Mouse (Mus musculus) G1E (cell line): ENCODE results near the gene Gm28047.

Experiments used
- CTCF ChIP-seq: IDR thresholded peaks from 2 replicates; pipeline ENCODE4 v1.5.1; 2012; ENCODE audit warnings: low read depth, low read length, inconsistent platforms, mixed read lengths
- GATA1 ChIP-seq: IDR thresholded peaks from 2 replicates; pipeline ENCODE4 v1.6.1; 2012; ENCODE audit warnings: borderline replicate concordance, low read length, inconsistent platforms, mixed read lengths
- GATA2 ChIP-seq: IDR thresholded peaks from 2 replicates; pipeline ENCODE4 v1.6.1; 2012; ENCODE audit warnings: low read depth, low read length, inconsistent platforms, borderline replicate concordance
- POLR2AphosphoS5 ChIP-seq: IDR thresholded peaks from 2 replicates; pipeline ENCODE4 v1.6.1; 2012; ENCODE audit warnings: low read depth, low read length, inconsistent platforms; ENCODE audit not compliant: insufficient replicate concordance
- TAL1 ChIP-seq: conservative IDR thresholded peaks from 2 replicates; pipeline ENCODE4 v1.6.1; 2012; ENCODE audit warnings: low read depth, low read length, inconsistent platforms, mixed read lengths

DNA sequence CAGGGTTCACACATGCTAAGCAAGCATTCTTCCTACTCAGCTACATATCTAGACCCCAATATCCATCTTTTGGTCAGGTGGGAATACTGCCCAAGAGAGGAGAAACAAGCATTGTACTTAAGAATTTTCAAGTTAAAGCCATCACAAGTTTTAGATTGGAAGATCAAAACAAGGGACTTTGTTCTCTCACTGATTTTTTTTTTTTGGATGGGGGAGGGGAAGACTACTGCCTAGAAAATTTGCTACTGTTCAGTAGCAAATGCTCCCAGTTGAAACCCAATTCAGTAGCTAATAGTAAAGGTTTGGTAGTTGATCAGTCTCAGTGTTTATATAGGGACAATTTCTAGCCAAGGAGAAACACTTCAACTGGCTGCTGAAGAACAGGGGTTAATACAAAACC lies 2.3 kb downstream of the Gm28047 start:
- no peak for TF ChIP-seq CTCF
- TF ChIP-seq GATA1 = no peak
- no peak for TF ChIP-seq GATA2
- TF ChIP-seq TAL1 = no peak
- no peak for TF ChIP-seq POLR2AphosphoS5
